Mouse (Mus musculus) intestine, embryonic 14.5 days (tissue): ENCODE measurements at regions not wholly inside any gene's neighbourhood (a gene's known extent, or its start where the extent isn't known, plus 50 kb on each side); places are given as distances from the start of the nearest gene placed in this dataset.

Experiments used
- ATAC-seq: fragments of 200-750 bp; cut with Nextera tagmentation; replicated peaks from 2 replicates; pipeline ENCODE4 v1.8.0; 2017; ENCODE audit warnings: low read depth, moderate number of reproducible peaks, moderate TSS enrichment, moderate library complexity; ENCODE audit not compliant: low FRiP score, low TSS enrichment
- DNase-seq: peaks from one replicate; pipeline ENCODE4 v3.0.0-alpha.2; 2018; ENCODE audit warnings: low spot score
- H3K27ac ChIP-seq: fragments of 300-500 bp; sonication (generic); 2 replicates; pipeline ENCODE4 v1.5.1; 2014; ENCODE audit warnings: low read depth, mild to moderate bottlenecking, control low read depth
- H3K27me3 ChIP-seq: fragments of 300-500 bp; sonication (generic); replicated peaks from 2 replicates; pipeline ENCODE4 v1.6.1; 2014; ENCODE audit warnings: low read length, control low read depth; ENCODE audit not compliant: control insufficient read depth, insufficient read depth
- H3K36me3 ChIP-seq: fragments of 300-500 bp; sonication (generic); 2 replicates; pipeline ENCODE4 v1.6.1; 2014; ENCODE audit warnings: low read length, control low read depth; ENCODE audit not compliant: control insufficient read depth, insufficient read depth
- H3K4me1 ChIP-seq: fragments of 300-500 bp; sonication (generic); replicated peaks from 2 replicates; pipeline ENCODE4 v1.6.1; 2014; ENCODE audit warnings: low read length, control low read depth, mixed read lengths; ENCODE audit not compliant: control insufficient read depth, insufficient read depth
- H3K4me2 ChIP-seq: fragments of 300-500 bp; sonication (generic); 2 replicates; pipeline ENCODE4 v1.6.1; 2014; ENCODE audit warnings: low read length
- H3K4me3 ChIP-seq: fragments of 300-500 bp; sonication (generic); 2 replicates; pipeline ENCODE4 v1.5.1; 2014; ENCODE audit warnings: low read depth, low read length, control low read depth, mixed read lengths
- H3K9ac ChIP-seq: fragments of 300-500 bp; sonication (generic); 2 replicates; pipeline ENCODE4 v1.6.1; 2014; ENCODE audit warnings: mild to moderate bottlenecking, low read length
- H3K9me3 ChIP-seq: fragments of 300-500 bp; sonication (generic); 2 replicates; pipeline ENCODE4 v1.6.1; 2016; ENCODE audit warnings: low read length, control low read depth; ENCODE audit not compliant: control insufficient read depth
- WGBS: fragments of 180-500 bp; shearing (Covaris S2); extraction: QIAGEN DNeasy Blood & Tissue Kit; methylation state at CpG from one replicate; pipeline ENCODE4 v1.1.7; 2014; 5-methylcytosine and 5-hydroxymethylcytosine counted together

- no peaks in the 10 kb centered on the region for H3K4me1 ChIP-seq
- no peak overlapping the region for H3K9ac ChIP-seq
- H3K9me3 ChIP-seq = no peaks in the 10 kb centered on the region
- no peak overlapping the region for H3K4me2 ChIP-seq
- ATAC-seq = no peak
- H3K36me3 ChIP-seq = no peaks in the 10 kb centered on the region
- no peak overlapping the region for H3K27ac ChIP-seq
- DNase-seq = no peak
- no peaks in the 10 kb centered on the region for H3K27me3 ChIP-seq
- H3K4me3 ChIP-seq = no peak overlapping the region
- WGBS = 72% methylated on average over 15 of the region's 15 CpGs
These were observed 60.4 kb downstream of the Aipl1 start for GRCm38 (mm10) chr11:71976724-71977481.

- no peaks in the 10 kb centered on the region for H3K27me3 ChIP-seq
- 59% methylated on average over 5 of the region's 5 CpGs for WGBS
- H3K4me2 ChIP-seq = no peak overlapping the region
- no peak overlapping the region for H3K9ac ChIP-seq
- no peaks in the 10 kb centered on the region for H3K9me3 ChIP-seq
- no peaks in the 10 kb centered on the region for H3K4me1 ChIP-seq
- ATAC-seq = no peak
- no peak for DNase-seq
- H3K36me3 ChIP-seq = no peaks in the 10 kb centered on the region
- no peak overlapping the region for H3K27ac ChIP-seq
- H3K4me3 ChIP-seq = no peak overlapping the region
These were observed 66.0 kb downstream of the Aipl1 start for GRCm38 (mm10) chr11:71971351-71971750.

DNA sequence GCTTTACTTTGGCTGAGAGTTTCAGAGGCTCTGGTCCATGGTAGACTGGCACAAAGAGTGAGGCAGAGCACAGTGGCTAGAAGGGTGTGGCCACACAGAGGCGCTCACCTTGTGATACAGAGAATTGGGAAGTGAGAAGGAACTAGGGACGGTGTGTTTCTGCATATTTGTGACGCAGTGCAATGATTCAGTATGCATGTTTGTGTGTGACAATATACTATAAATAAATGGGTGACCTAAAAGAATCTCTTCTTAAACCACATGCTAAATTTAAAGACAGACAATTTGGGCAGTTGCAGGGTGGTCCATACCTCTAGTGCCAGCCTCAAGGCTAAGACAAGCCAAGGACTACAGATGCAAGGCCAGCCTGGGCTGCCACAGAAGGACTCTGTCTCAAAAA lies 75.0 kb downstream of the Aipl1 start:
- DNase-seq (no peak), ATAC-seq (no peak)
- Histone ChIP-seq H3K27ac (no peak overlapping the region), H3K4me2 (no peak overlapping the region), H3K36me3 (no peaks in the 10 kb centered on the region), H3K9me3 (no peaks in the 10 kb centered on the region), H3K27me3 (no peaks in the 10 kb centered on the region), H3K4me3 (no peak overlapping the region), H3K9ac (no peak overlapping the region), H3K4me1 (no peaks in the 10 kb centered on the region)
- WGBS = 72% methylated on average over 3 of the region's 3 CpGs

- H3K36me3 ChIP-seq = no peaks in the 10 kb centered on the region
- H3K4me2 ChIP-seq = no peak overlapping the region
- H3K9ac ChIP-seq = no peak overlapping the region
- H3K9me3 ChIP-seq = no peaks in the 10 kb centered on the region
- H3K27ac ChIP-seq = no peak overlapping the region
- no peak overlapping the region for H3K4me3 ChIP-seq
- no peaks in the 10 kb centered on the region for H3K27me3 ChIP-seq
- H3K4me1 ChIP-seq = no peaks in the 10 kb centered on the region
- ATAC-seq (no peak), DNase-seq (no peak)
- 73% methylated on average over 2 of the region's 2 CpGs for WGBS
These were observed 84.8 kb downstream of the Aipl1 start for GRCm38 (mm10) chr11:71952533-71952932.

DNA sequence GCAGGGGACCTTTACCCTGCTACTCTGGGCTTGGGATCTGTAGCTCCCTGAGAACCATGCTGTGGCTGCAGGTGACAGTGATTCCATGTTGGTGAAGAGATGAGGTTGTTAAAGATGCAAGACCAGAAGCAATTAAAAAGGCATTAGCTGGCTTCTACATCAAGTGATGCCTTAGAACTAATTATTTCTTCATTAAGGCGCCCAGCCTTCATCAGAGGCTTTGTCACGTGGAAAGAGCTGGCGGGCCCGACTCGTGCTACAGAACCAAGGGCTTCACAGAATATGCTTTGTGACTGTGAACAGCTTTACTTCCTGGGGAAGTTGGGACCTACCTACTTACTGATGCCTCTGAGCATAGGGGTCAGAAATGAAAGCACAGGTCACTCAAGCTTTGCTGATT lies 90.1 kb downstream of the Aipl1 start:
- H3K36me3 ChIP-seq = no peaks in the 10 kb centered on the region

GRCm38 (mm10) chr11:71945098-71945413 lies 92.3 kb downstream of the Aipl1 start:
- Histone ChIP-seq H3K4me1 (no peaks in the 10 kb centered on the region), H3K36me3 (no peaks in the 10 kb centered on the region), H3K9ac (no peak overlapping the region), H3K27ac (no peak overlapping the region), H3K4me2 (no peak overlapping the region), H3K4me3 (no peak overlapping the region), H3K27me3 (no peaks in the 10 kb centered on the region), H3K9me3 (no peaks in the 10 kb centered on the region)
- DNase-seq (no peak), ATAC-seq (no peak)

More for the DNA sequence above, 90.1 kb downstream of the Aipl1 start:
- H3K4me3 ChIP-seq = no peak overlapping the region
- H3K9me3 ChIP-seq = no peaks in the 10 kb centered on the region
- H3K4me2 ChIP-seq = no peak overlapping the region
- H3K9ac ChIP-seq = no peak overlapping the region
- no peaks in the 10 kb centered on the region for H3K4me1 ChIP-seq
- 83% methylated on average over 5 of the region's 5 CpGs for WGBS
- H3K27ac ChIP-seq = no peak overlapping the region
- DNase-seq = no peak
- no peaks in the 10 kb centered on the region for H3K27me3 ChIP-seq
- ATAC-seq = no peak

- no peak for ATAC-seq
- H3K4me2 ChIP-seq = no peak overlapping the region
- H3K27me3 ChIP-seq = no peaks in the 10 kb centered on the region
- no peaks in the 10 kb centered on the region for H3K36me3 ChIP-seq
- 58% methylated on average over 9 of the region's 9 CpGs for WGBS
- no peaks in the 10 kb centered on the region for H3K9me3 ChIP-seq
- H3K9ac ChIP-seq = no peak overlapping the region
- H3K27ac ChIP-seq = no peak overlapping the region
- H3K4me3 ChIP-seq = no peak overlapping the region
- DNase-seq = no peak
- no peaks in the 10 kb centered on the region for H3K4me1 ChIP-seq
These were observed 92.8 kb downstream of the Aipl1 start for GRCm38 (mm10) chr11:71944398-71945097.

DNA sequence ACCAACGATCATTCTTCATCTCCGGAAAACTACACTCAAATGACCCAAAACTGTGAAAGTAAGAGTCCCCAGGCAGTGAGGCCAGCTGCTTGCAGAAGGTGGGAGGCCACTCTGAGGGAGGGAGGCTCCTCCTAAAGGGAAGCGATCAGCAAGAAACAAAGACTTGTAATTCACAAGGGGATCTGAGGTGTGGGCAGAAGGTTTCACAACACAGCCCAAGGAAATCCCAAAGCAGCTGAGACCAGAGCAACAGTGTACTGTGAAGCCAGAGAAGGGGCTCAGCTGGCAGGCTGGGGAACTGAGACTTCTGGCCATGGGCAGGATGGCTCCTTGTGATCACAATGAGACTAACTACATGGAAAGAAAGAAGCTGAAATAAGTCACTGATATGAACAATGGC lies 93.8 kb downstream of the Aipl1 start:
- WGBS = 29% methylated on average over 3 of the region's 3 CpGs
- H3K9ac ChIP-seq = no peak overlapping the region
- H3K27me3 ChIP-seq = no peaks in the 10 kb centered on the region
- DNase-seq (no peak), ATAC-seq (no peak)
- no peak overlapping the region for H3K4me2 ChIP-seq
- H3K27ac ChIP-seq = no peak overlapping the region
- no peaks in the 10 kb centered on the region for H3K9me3 ChIP-seq
- no peaks in the 10 kb centered on the region for H3K4me1 ChIP-seq
- H3K4me3 ChIP-seq = no peak overlapping the region
- no peaks in the 10 kb centered on the region for H3K36me3 ChIP-seq

- H3K9me3 ChIP-seq = no peaks in the 10 kb centered on the region
- DNase-seq = no peak
- no peaks in the 10 kb centered on the region for H3K4me1 ChIP-seq
- no peak overlapping the region for H3K9ac ChIP-seq
- H3K4me2 ChIP-seq = no peak overlapping the region
- WGBS = 84% methylated on average over 6 of the region's 6 CpGs
- no peak for ATAC-seq
- H3K27ac ChIP-seq = no peak overlapping the region
- no peaks in the 10 kb centered on the region for H3K27me3 ChIP-seq
- no peaks in the 10 kb centered on the region for H3K36me3 ChIP-seq
- H3K4me3 ChIP-seq = no peak overlapping the region
These were observed 98.2 kb downstream of the Aipl1 start for GRCm38 (mm10) chr11:71939066-71939465.
